Mouse (Mus musculus) MEL (cell line): Measurements from ENCODE around the gene Mast3. TPM values are rescaled to one million over a fixed set of nuclear protein-coding genes. Genes with fewer than 3 reads are reported as not detected.

Source experiments
- DNase-seq: peaks from one replicate; pipeline ENCODE4 v3.0.0; 2011; ENCODE audit warnings: low read depth, low spot score
- H3K27ac ChIP-seq: 2 replicates; pipeline ENCODE4 v1.5.1; 2012; ENCODE audit warnings: low read depth, mild to moderate bottlenecking, control low read depth, low read length, moderate library complexity; ENCODE audit not compliant: control insufficient read depth
- H3K27me3 ChIP-seq, 2 experiments: fragments of 150-350 bp in 1 of 2; sonication (generic) in 1 of 2; 2 replicates each; pipeline ENCODE4 v1.6.1; 2012; ENCODE audit warnings: low read length in 2 of 2, mild to moderate bottlenecking in 2 of 2, improper control_type of control experiment in 1 of 2, moderate library complexity in 1 of 2; ENCODE audit not compliant: insufficient read depth in 2 of 2, control insufficient read depth in 1 of 2
- H3K36me3 ChIP-seq, 2 experiments: 2 replicates each; pipeline ENCODE4 v1.6.1; 2012 to 2014; ENCODE audit warnings: low read length in 2 of 2, improper control_type of control experiment in 1 of 2, inconsistent platforms in 1 of 2, mild to moderate bottlenecking in 1 of 2; ENCODE audit not compliant: insufficient read depth in 2 of 2, control insufficient read depth in 1 of 2
- H3K4me1 ChIP-seq, 2 experiments: fragments of 150-350 bp in 1 of 2; sonication (generic) in 1 of 2; 2 replicates each; pipeline ENCODE4 v1.6.1; 2012; ENCODE audit warnings: low read length in 2 of 2, improper control_type of control experiment in 1 of 2, mild to moderate bottlenecking in 1 of 2; ENCODE audit not compliant: insufficient read depth in 2 of 2, control insufficient read depth in 1 of 2
- H3K4me3 ChIP-seq, 2 experiments: fragments of 150-350 bp in 1 of 2; sonication (generic) in 1 of 2; 2 replicates each; pipeline ENCODE4 v1.5.1; 2012; ENCODE audit warnings: low read depth in 2 of 2, low read length in 2 of 2, mild to moderate bottlenecking in 2 of 2, moderate library complexity in 2 of 2, control low read depth in 1 of 2, improper control_type of control experiment in 1 of 2; ENCODE audit not compliant: control insufficient read depth in 1 of 2, insufficient read depth in 1 of 2
- H3K79me2 ChIP-seq: 2 replicates; pipeline ENCODE4 v1.6.1; 2012; ENCODE audit warnings: mild to moderate bottlenecking, low read length, moderate library complexity; ENCODE audit not compliant: control insufficient read depth, poor library complexity, insufficient read depth
- H3K9ac ChIP-seq: 2 replicates; pipeline ENCODE4 v1.6.1; 2012; ENCODE audit warnings: low read depth, mild to moderate bottlenecking, control low read depth, low read length, moderate library complexity; ENCODE audit not compliant: control insufficient read depth, poor library complexity, severe bottlenecking
- H3K9me3 ChIP-seq: fragments of 150-350 bp; sonication (generic); replicated peaks from 2 replicates; pipeline ENCODE4 v1.6.1; 2012; ENCODE audit warnings: mild to moderate bottlenecking, low read length, improper control_type of control experiment, moderate library complexity; ENCODE audit not compliant: insufficient read depth
- CHD2 ChIP-seq: IDR thresholded peaks from 2 replicates; pipeline ENCODE4 v1.6.1; 2011; ENCODE audit warnings: low read length, improper control_type of control experiment
- ELF1 ChIP-seq: IDR thresholded peaks from 2 replicates; pipeline ENCODE4 v1.6.1; 2014; ENCODE audit warnings: low read depth, mild to moderate bottlenecking, inconsistent platforms, low read length, improper control_type of control experiment, moderate library complexity
- ETS1 ChIP-seq: IDR thresholded peaks from 2 replicates; pipeline ENCODE4 v1.6.1; 2012; ENCODE audit warnings: low read depth, mild to moderate bottlenecking, inconsistent platforms, low read length, improper control_type of control experiment, moderate library complexity
- HCFC1 ChIP-seq: IDR thresholded peaks from 2 replicates; pipeline ENCODE4 v1.6.1; 2012; ENCODE audit warnings: low read depth, mild to moderate bottlenecking, inconsistent platforms, low read length, improper control_type of control experiment, moderate library complexity
- MAFK ChIP-seq: IDR thresholded peaks from 2 replicates; pipeline ENCODE4 v1.6.1; 2011; ENCODE audit warnings: low read depth, mild to moderate bottlenecking, low read length, improper control_type of control experiment, borderline replicate concordance
- MAZ ChIP-seq: IDR thresholded peaks from 2 replicates; pipeline ENCODE4 v1.6.1; 2012; ENCODE audit warnings: low read depth, mild to moderate bottlenecking, inconsistent platforms, low read length, improper control_type of control experiment
- MEF2A ChIP-seq: IDR thresholded peaks from 2 replicates; pipeline ENCODE4 v1.6.1; 2014; ENCODE audit warnings: low read depth, mild to moderate bottlenecking, inconsistent platforms, low read length, improper control_type of control experiment; ENCODE audit not compliant: poor library complexity, insufficient replicate concordance, severe bottlenecking; ENCODE audit errors: extremely low read depth
- MXI1 ChIP-seq: IDR thresholded peaks from 2 replicates; pipeline ENCODE4 v1.6.1; 2011; ENCODE audit warnings: mild to moderate bottlenecking, low read depth, low read length, improper control_type of control experiment
- MYC ChIP-seq: IDR thresholded peaks from 2 replicates; pipeline ENCODE4 v1.6.1; 2011; ENCODE audit warnings: low read depth, mild to moderate bottlenecking, low read length, improper control_type of control experiment, moderate library complexity
- NELFE ChIP-seq: IDR thresholded peaks from 2 replicates; pipeline ENCODE4 v1.6.1; 2011; ENCODE audit warnings: low read depth, low read length, improper control_type of control experiment
- NRF1 ChIP-seq: IDR thresholded peaks from 2 replicates; pipeline ENCODE4 v1.6.1; 2014; ENCODE audit warnings: low read depth, mild to moderate bottlenecking, inconsistent platforms, low read length, improper control_type of control experiment, moderate library complexity; ENCODE audit not compliant: poor library complexity, insufficient read depth, severe bottlenecking
- POLR2AphosphoS2 ChIP-seq: IDR thresholded peaks from 2 replicates; pipeline ENCODE4 v1.6.1; 2011; ENCODE audit warnings: low read length, improper control_type of control experiment
- POLR2AphosphoS5 ChIP-seq: IDR thresholded peaks from 2 replicates; pipeline ENCODE4 v1.6.1; 2012; ENCODE audit warnings: low read depth, borderline replicate concordance, mild to moderate bottlenecking, inconsistent platforms, low read length, moderate library complexity, mixed read lengths
- RAD21 ChIP-seq: IDR thresholded peaks from 2 replicates; pipeline ENCODE4 v1.6.1; 2011; ENCODE audit warnings: mild to moderate bottlenecking, low read depth, low read length, improper control_type of control experiment
- SIN3A ChIP-seq: IDR thresholded peaks from 2 replicates; pipeline ENCODE4 v1.6.1; 2012; ENCODE audit warnings: low read length, improper control_type of control experiment, inconsistent platforms
- SMC3 ChIP-seq: IDR thresholded peaks from 2 replicates; pipeline ENCODE4 v1.6.1; 2011; ENCODE audit warnings: low read depth, low read length, improper control_type of control experiment
- TAL1 ChIP-seq: IDR thresholded peaks from 2 replicates; pipeline ENCODE4 v1.6.1; 2012; ENCODE audit warnings: mild to moderate bottlenecking, inconsistent platforms, low read length, moderate library complexity, mixed read lengths
- TBP ChIP-seq: IDR thresholded peaks from 2 replicates; pipeline ENCODE4 v1.8.0; 2011; ENCODE audit warnings: low read depth, low read length, improper control_type of control experiment
- USF1 ChIP-seq: IDR thresholded peaks from 2 replicates; pipeline ENCODE4 v1.6.1; 2014; ENCODE audit warnings: low read depth, mild to moderate bottlenecking, inconsistent platforms, low read length, improper control_type of control experiment, moderate library complexity
- ZKSCAN1 ChIP-seq: IDR thresholded peaks from 2 replicates; pipeline ENCODE4 v1.6.1; 2012; ENCODE audit warnings: low read depth, mild to moderate bottlenecking, inconsistent platforms, low read length, improper control_type of control experiment, moderate library complexity
- polyA plus RNA-seq, 2 experiments: library from polyadenylated mRNA; stranded (reverse) in 1 of 2; unstranded in 1 of 2; fragments of >175 nt in 1 of 2; fragments of >200 nt in 1 of 2; gene quantifications; 2 replicates each; pipeline versions ENCODE4 v1.2.1 to v1.2.4; 2012; ENCODE audit warnings: low replicate concordance in 2 of 2, low read depth in 1 of 2; ENCODE audit not compliant: insufficient read length in 2 of 2, insufficient read depth in 1 of 2, missing spikeins in 1 of 2
- total RNA-seq: library from RNA; depleted of rRNA; stranded (reverse); fragments of 300-350 nt; gene quantifications from 2 replicates; pipeline ENCODE4 v1.2.3, GENCODE M21; 2012; rRNA removed

Mast3 gene
- total and polyA plus RNA-seq, 3 experiments = 13.5 to 54.7 TPM; not detected in 1

DNA sequence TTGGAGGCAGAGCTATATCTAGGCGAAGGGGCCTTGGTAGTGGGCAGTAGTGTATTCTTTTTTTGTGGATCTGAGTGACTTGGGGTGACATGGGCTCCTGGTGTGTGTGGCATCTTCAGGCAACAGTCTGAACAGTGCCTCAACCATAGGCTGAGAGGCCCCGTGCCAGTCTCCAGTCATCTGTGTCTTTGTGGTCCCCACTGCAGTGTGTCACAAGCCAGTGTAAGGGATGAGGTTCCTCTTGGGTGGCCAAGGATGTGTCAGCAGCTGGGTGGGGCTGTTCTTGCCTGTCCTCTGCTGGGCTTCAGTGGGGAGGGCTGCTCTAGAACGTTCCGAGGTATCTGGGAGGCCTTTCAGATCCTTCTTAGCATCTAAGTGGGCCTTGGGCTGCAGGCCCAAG lies 73.9 kb downstream of the Mast3 start:
- Histone ChIP-seq H3K9ac (no peak overlapping the region), H3K79me2 (no peaks in the 10 kb centered on the region), H3K9me3 (no peaks in the 10 kb centered on the region), H3K4me3 (no peak overlapping the region), H3K4me1 (peaks cover 0 to 5% of the 10 kb centered on the region in 2 experiments; a peak in 2 of 4 replicates), H3K36me3 (no peaks in the 10 kb centered on the region), H3K27me3 (peaks cover 0 to 2% of the 10 kb centered on the region in 2 experiments; a peak in 2 of 4 replicates), H3K27ac (no peak overlapping the region)
- TF ChIP-seq ZKSCAN1 (no peak), ETS1 (no peak), TBP (no peak), NELFE (no peak), NRF1 (no peak), MXI1 (no peak), SIN3A (no peak), POLR2AphosphoS5 (no peak), CHD2 (no peak)
- peak; percentile 17 for DNase-seq

- H3K9me3 ChIP-seq = no peaks in the 10 kb centered on the region
- H3K4me3 ChIP-seq = peak overlapping the region; percentile 83 to 92
- no peak overlapping the region for H3K27ac ChIP-seq
- H3K79me2 ChIP-seq = no peaks in the 10 kb centered on the region
- H3K4me1 ChIP-seq = peaks cover 0 to 5% of the 10 kb centered on the region in 2 experiments; a peak in 2 of 4 replicates
- H3K36me3 ChIP-seq = no peaks in the 10 kb centered on the region
- 0 out of 2 replicates have a peak, but pooled peaks have one; percentile 18 for TF ChIP-seq ELF1
- TF ChIP-seq NELFE = 0 out of 2 replicates have a peak, but pooled peaks have one; percentile 9
- no peak for TF ChIP-seq USF1
- no peak for TF ChIP-seq POLR2AphosphoS2
- TF ChIP-seq MEF2A = no peak
- TF ChIP-seq RAD21 = no peak
- no peak for TF ChIP-seq TAL1
- TF ChIP-seq POLR2AphosphoS5 = no peak
- TF ChIP-seq MYC = no peak
- TF ChIP-seq MAFK = no peak
- TF ChIP-seq SMC3 = no peak
- TF ChIP-seq MAZ = no peak
- TF ChIP-seq HCFC1 = peak; percentile 58; the same call in 1 of the 2 replicates
- H3K9ac ChIP-seq = peak overlapping the region; percentile 67
- DNase-seq = peak; percentile 63
- no peaks in the 10 kb centered on the region; a peak in 2 of 4 replicates for H3K27me3 ChIP-seq
Observed at GRCm38 (mm10) chr8:70729808-70730475, 74.9 kb downstream of the Mast3 start.

Other genes starting within 250 kb of the Mast3 start
- 84.1 and 90.9 TPM in 2 replicates for gene Isyna1, start 210.7 kb downstream of the Mast3 start, total RNA-seq
- 100 to 1,000 TPM in 1 of 2 experiments, not detected in 1; 189 TPM for gene Isyna1, start 210.7 kb downstream of the Mast3 start, polyA plus RNA-seq
- 80.2 and 84.9 TPM in 2 replicates for gene Ssbp4, start 196.2 kb downstream of the Mast3 start, total RNA-seq
- gene Ssbp4, start 196.2 kb downstream of the Mast3 start, polyA plus RNA-seq = 100 to 1,000 TPM in 1 of 2 experiments, not detected in 1; 212 TPM
- gene Lrrc25, start 188.9 kb downstream of the Mast3 start, total RNA-seq = 0.20 and 0.39 TPM in 2 replicates
- gene Lrrc25, start 188.9 kb downstream of the Mast3 start, polyA plus RNA-seq = 1 to 10 TPM in 1 of 2 experiments, not detected in 1; 1.1 TPM
- 0.15 and 1.8 TPM in 2 replicates for gene Gdf15, start 172.6 kb downstream of the Mast3 start, total RNA-seq
- under 1 TPM in 1 of 2 experiments, not detected in 1; 0.63 TPM for gene Gdf15, start 172.6 kb downstream of the Mast3 start, polyA plus RNA-seq
- gene Pgpep1, start 144.7 kb downstream of the Mast3 start, total RNA-seq = 12.6 and 13.7 TPM in 2 replicates
- gene Pgpep1, start 144.7 kb downstream of the Mast3 start, polyA plus RNA-seq = 10 to 100 TPM in 1 of 2 experiments, not detected in 1; 19.5 TPM
- 152 and 172 TPM in 2 replicates for gene Lsm4, start 131.8 kb downstream of the Mast3 start, total RNA-seq
- 1,000 to 10,000 TPM in 1 of 2 experiments, 100 to 1,000 TPM in 1; 514 to 2,024 TPM for gene Lsm4, start 131.8 kb downstream of the Mast3 start, polyA plus RNA-seq
- gene Jund, start 106.1 kb downstream of the Mast3 start, total RNA-seq = 11.1 and 16.5 TPM in 2 replicates
- 10 to 100 TPM in 1 of 2 experiments, not detected in 1; 18.8 TPM for gene Jund, start 106.1 kb downstream of the Mast3 start, polyA plus RNA-seq
- 0.03 TPM in 1 of 2 replicates, not detected in the other for gene Iqcn, start 101.6 kb downstream of the Mast3 start, total RNA-seq
- gene Iqcn, start 101.6 kb downstream of the Mast3 start, polyA plus RNA-seq = not detected
- gene Gm3336, start 86.5 kb downstream of the Mast3 start, total RNA-seq = 0.19 and 0.20 TPM in 2 replicates
- gene Gm3336, start 86.5 kb downstream of the Mast3 start, polyA plus RNA-seq = under 1 TPM in 1 of 2 experiments, not detected in 1; 0.72 TPM
- gene Pde4c, start 81.3 kb downstream of the Mast3 start, total RNA-seq = 0.65 and 0.75 TPM in 2 replicates
- gene Pde4c, start 81.3 kb downstream of the Mast3 start, polyA plus RNA-seq = 1 to 10 TPM in 1 of 2 experiments, not detected in 1; 3.0 TPM
- gene Rab3a, start 50.4 kb downstream of the Mast3 start, total RNA-seq = 1.8 TPM in 2 replicates
- gene Rab3a, start 50.4 kb downstream of the Mast3 start, polyA plus RNA-seq = 1 to 10 TPM in 1 of 2 experiments, not detected in 1; 5.6 TPM
- 41.9 and 52.8 TPM in 2 replicates for gene Mpv17l2, start 44.1 kb downstream of the Mast3 start, total RNA-seq
- gene Mpv17l2, start 44.1 kb downstream of the Mast3 start, polyA plus RNA-seq = 100 to 1,000 TPM in 1 of 2 experiments, not detected in 1; 102 TPM
- 23.7 and 25.4 TPM in 2 replicates for gene Pik3r2, start 28.3 kb downstream of the Mast3 start, total RNA-seq
- gene Pik3r2, start 28.3 kb downstream of the Mast3 start, polyA plus RNA-seq = 10 to 100 TPM in 1 of 2 experiments, not detected in 1; 37.8 TPM
- gene Il12rb1, start 3.4 kb upstream of the Mast3 start, total RNA-seq = 1.2 and 1.4 TPM in 2 replicates
- 1 to 10 TPM in 1 of 2 experiments, not detected in 1; 2.2 TPM for gene Il12rb1, start 3.4 kb upstream of the Mast3 start, polyA plus RNA-seq
- 10.0 and 13.1 TPM in 2 replicates for gene Arrdc2, start 34.7 kb upstream of the Mast3 start, total RNA-seq
- 10 to 100 TPM in 1 of 2 experiments, not detected in 1; 22.5 TPM for gene Arrdc2, start 34.7 kb upstream of the Mast3 start, polyA plus RNA-seq
- gene Kcnn1, start 58.2 kb upstream of the Mast3 start, total RNA-seq = 7.3 and 8.9 TPM in 2 replicates
- 10 to 100 TPM in 1 of 2 experiments, not detected in 1; 10.7 TPM for gene Kcnn1, start 58.2 kb upstream of the Mast3 start, polyA plus RNA-seq
- 47.5 and 47.6 TPM in 2 replicates for gene Ccdc124, start 68.9 kb upstream of the Mast3 start, total RNA-seq
- gene Ccdc124, start 68.9 kb upstream of the Mast3 start, polyA plus RNA-seq = 10 to 100 TPM in 1 of 2 experiments, not detected in 1; 87.1 TPM
- 0.12 and 0.13 TPM in 2 replicates for gene Slc5a5, start 87.7 kb upstream of the Mast3 start, total RNA-seq
- gene Slc5a5, start 87.7 kb upstream of the Mast3 start, polyA plus RNA-seq = under 1 TPM in 1 of 2 experiments, not detected in 1; 0.36 TPM
- 4,999 and 5,671 TPM in 2 replicates for gene Rpl18a, start 92.4 kb upstream of the Mast3 start, total RNA-seq
- gene Rpl18a, start 92.4 kb upstream of the Mast3 start, polyA plus RNA-seq = 1,000 to 10,000 TPM in 1 of 2 experiments, not detected in 1; 5,399 TPM
- 41.0 and 53.3 TPM in 2 replicates for gene Map1s, start 100.9 kb upstream of the Mast3 start, total RNA-seq
- 10 to 100 TPM in 1 of 2 experiments, not detected in 1; 51.0 TPM for gene Map1s, start 100.9 kb upstream of the Mast3 start, polyA plus RNA-seq